Mouse (Mus musculus) embryonic facial prominence, embryonic 12.5 days (tissue): Measurements from ENCODE around the gene Tmie. TPM values are rescaled to one million over a fixed set of nuclear protein-coding genes. Genes with fewer than 3 reads are reported as not detected.
A peak's percentile ranks its signal among the peaks of the same experiment; 100 is the strongest.

Experiments used
- ATAC-seq: fragments of 200-750 bp; cut with Nextera tagmentation; 2 replicates; pipeline ENCODE4 v1.8.0; 2017; ENCODE audit not compliant: insufficient number of reproducible peaks, insufficient read depth, low FRiP score, low TSS enrichment
- H3K27ac ChIP-seq: fragments of 300-500 bp; sonication (generic); 2 replicates; pipeline ENCODE4 v1.5.1; 2016; ENCODE audit warnings: mild to moderate bottlenecking
- H3K27me3 ChIP-seq: fragments of 300-500 bp; sonication (generic); 2 replicates; pipeline ENCODE4 v1.6.1; 2016; ENCODE audit warnings: mild to moderate bottlenecking, moderate library complexity
- H3K36me3 ChIP-seq: fragments of 300-500 bp; sonication (generic); 2 replicates; pipeline ENCODE4 v1.6.1; 2016; ENCODE audit warnings: mild to moderate bottlenecking
- H3K4me1 ChIP-seq: fragments of 300-500 bp; sonication (generic); 2 replicates; pipeline ENCODE4 v1.6.1; 2016
- H3K4me2 ChIP-seq: fragments of 300-500 bp; sonication (generic); replicated peaks from 2 replicates; pipeline ENCODE4 v1.6.1; 2016; ENCODE audit warnings: mild to moderate bottlenecking, moderate library complexity
- H3K4me3 ChIP-seq: fragments of 300-500 bp; sonication (generic); 2 replicates; pipeline ENCODE4 v1.5.1; 2016; ENCODE audit warnings: mild to moderate bottlenecking
- H3K9ac ChIP-seq: fragments of 300-500 bp; sonication (generic); 2 replicates; pipeline ENCODE4 v1.6.1; 2016; ENCODE audit warnings: mild to moderate bottlenecking, moderate library complexity
- H3K9me3 ChIP-seq: fragments of 300-500 bp; sonication (generic); 2 replicates; pipeline ENCODE4 v1.6.1; 2016; ENCODE audit warnings: mild to moderate bottlenecking, moderate library complexity
- WGBS: fragments of 180-500 bp; shearing (Covaris S2); methylation state at CpG from one replicate; pipeline ENCODE4 v1.1.7; 2016; 5-methylcytosine and 5-hydroxymethylcytosine counted together
- polyA plus RNA-seq: library from polyadenylated mRNA; unstranded; fragments of >200 nt; fragmentation: Nextera tagmentation; extraction: Ambion mirVana; gene quantifications from 2 replicates; pipeline ENCODE4 v1.2.1, GENCODE M21; 2016

Tmie gene
- 0.96 and 1.3 TPM in 2 replicates for polyA plus RNA-seq

DNA sequence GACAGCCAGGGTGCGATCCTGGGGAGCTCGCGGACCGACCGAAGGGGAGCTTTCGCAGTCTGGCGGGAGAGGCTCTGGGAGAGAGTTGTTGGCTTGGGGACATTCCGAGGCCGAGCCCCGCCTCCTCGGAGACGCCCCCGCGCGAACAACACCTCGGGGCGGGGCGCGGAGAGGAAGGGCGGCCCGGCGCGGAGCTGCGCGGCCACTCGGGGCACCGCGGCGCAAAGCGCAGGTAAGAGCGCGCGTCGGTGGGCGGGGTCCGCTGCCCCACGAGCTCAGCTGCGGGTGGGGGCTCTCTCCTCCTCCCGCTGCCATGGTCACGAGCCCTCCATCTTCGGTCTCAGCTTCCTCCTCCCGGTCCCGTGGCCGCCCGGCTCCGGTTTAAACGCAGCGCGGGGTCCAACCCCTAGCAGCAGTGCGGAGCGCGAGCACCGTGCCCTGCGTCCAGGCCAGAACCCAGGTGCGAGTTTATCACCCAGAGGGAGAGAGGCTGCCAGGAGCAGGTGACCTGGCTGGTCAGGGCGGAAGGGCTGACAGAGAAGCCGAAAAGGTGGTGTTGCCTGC lies at the start of gene Tmie:
TSS of gene Tmie (minus strand) at position 116 of the 564 bp plus-strand sequence.
- Histone ChIP-seq H3K4me1 (peaks cover 12% of the 10 kb centered on the region), H3K9me3 (no peaks in the 10 kb centered on the region), H3K4me2 (peak within 1 kb of the TSS; percentile 93), H3K36me3 (no peaks in the 10 kb centered on the region), H3K27me3 (peaks cover 50% of the 10 kb centered on the region), H3K9ac (peak within 1 kb of the TSS; percentile 56), H3K4me3 (peak within 1 kb of the TSS; percentile 55), H3K27ac (no peak within 1 kb of the TSS)
- under 1% methylated on average over 40 of the region's 57 CpGs for WGBS
- peak; percentile 57 for ATAC-seq

DNA sequence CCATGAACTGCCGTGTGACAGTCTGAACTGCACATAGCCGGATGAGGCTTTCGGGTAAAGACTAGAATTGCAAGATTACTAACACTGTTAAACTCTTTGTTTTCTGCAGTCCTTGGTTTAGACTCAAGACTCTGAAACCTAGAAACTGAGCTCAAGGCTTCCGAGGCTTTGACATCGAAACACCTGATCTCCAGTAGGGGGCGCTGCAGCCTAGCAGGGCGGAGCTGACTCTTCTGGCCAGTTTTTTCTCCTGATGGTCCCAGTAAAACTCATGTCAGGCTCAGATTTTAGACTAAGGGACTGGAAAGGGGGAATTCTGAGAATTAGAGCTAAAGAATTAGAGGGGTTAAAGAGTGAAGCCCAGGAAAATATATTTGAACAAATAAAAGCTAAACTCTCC lies 42.8 kb upstream of the Tmie start:
- ATAC-seq, result no peak
- H3K9ac ChIP-seq, result no peak overlapping the region
- no peaks in the 10 kb centered on the region for H3K4me1 ChIP-seq
- no peaks in the 10 kb centered on the region for H3K9me3 ChIP-seq
- no peaks in the 10 kb centered on the region for H3K27me3 ChIP-seq
- H3K4me3 ChIP-seq, result no peak overlapping the region
- no peak overlapping the region for H3K4me2 ChIP-seq
- H3K27ac ChIP-seq, result no peak overlapping the region
- WGBS, result 15% methylated on average over 7 of the region's 7 CpGs
- H3K36me3 ChIP-seq, result no peaks in the 10 kb centered on the region

DNA sequence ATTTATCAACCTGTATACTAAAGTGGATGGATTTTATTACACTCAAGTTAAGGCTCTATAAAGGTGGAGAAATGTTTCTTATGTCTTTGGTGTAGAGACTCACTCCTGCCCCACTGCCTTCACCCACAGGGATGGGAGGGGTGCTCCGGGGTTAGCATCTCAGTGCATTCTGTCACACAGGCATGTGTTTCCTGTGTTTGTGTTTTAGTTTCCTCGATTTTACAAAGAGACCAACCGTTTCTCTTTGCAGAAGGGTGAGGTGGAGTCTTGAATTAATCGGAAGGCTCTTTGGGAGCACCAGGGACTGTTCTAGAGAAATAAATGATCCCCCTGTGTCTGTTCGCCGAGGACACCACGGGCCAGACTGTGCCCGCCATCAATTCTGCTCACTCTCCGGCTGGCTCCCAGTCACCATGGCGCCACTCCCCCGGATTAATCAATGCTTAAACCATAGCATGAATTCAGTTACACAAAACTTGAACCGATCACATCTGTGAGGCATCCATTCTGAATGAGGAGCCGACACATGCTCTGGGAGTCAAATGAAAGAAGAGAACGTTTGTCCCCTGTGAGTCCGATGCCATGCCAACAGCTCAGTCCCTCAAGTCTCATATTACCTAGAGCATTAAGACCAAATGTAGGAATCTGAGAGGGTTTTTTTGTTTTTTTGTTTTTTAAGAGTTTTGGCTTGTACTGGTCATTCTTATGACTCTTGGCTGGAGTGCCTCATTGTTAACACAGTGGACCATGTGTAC lies 40.9 kb upstream of the Tmie start:
- Histone ChIP-seq H3K27ac (peak overlapping the region; percentile 20; the same call in 1 of the 2 replicates), H3K9me3 (no peaks in the 10 kb centered on the region), H3K9ac (no peak overlapping the region), H3K4me3 (no peak overlapping the region), H3K4me1 (no peaks in the 10 kb centered on the region), H3K36me3 (no peaks in the 10 kb centered on the region), H3K27me3 (no peaks in the 10 kb centered on the region), H3K4me2 (no peak overlapping the region)
- no peak for ATAC-seq
- WGBS, result 37% methylated on average over 15 of the region's 15 CpGs

DNA sequence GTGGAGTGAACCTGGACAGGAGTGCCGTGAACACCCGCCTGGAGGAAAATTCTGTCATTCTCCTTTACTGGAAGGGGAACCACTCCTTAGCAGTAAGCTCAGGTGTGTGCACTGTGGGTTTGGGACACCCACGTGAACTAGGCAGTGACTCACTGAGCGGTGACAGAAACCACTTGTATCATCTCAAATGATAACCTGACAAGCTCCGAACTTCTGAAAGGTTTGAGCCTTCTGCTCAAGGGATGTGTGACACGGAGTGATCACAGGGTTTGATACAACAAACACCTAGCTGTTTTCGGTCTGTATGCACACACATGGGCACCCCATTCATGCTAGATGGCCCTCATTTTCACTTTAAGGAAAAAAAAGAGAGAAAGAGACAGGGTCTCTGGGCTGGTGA lies 36.9 kb upstream of the Tmie start, which contains the start of gene Fam240a:
TSS of gene Fam240a (minus strand) at position 76 of the 400 bp plus-strand sequence.
- Histone ChIP-seq H3K27ac (no peak within 1 kb of the TSS), H3K4me1 (0 out of 2 replicates have a peak, but pooled peaks cover 4% of the 10 kb centered on the region), H3K27me3 (no peaks in the 10 kb centered on the region), H3K4me3 (no peak within 1 kb of the TSS), H3K36me3 (no peaks in the 10 kb centered on the region), H3K9ac (no peak within 1 kb of the TSS), H3K9me3 (no peaks in the 10 kb centered on the region), H3K4me2 (no peak within 1 kb of the TSS)
- WGBS, result 91% methylated on average over 7 of the region's 7 CpGs
- no peak for ATAC-seq

- no peak overlapping the region for H3K9ac ChIP-seq
- H3K4me2 ChIP-seq, result no peak overlapping the region
- H3K36me3 ChIP-seq, result no peaks in the 10 kb centered on the region
- WGBS, result 70% methylated on average over 8 of the region's 8 CpGs
- ATAC-seq, result no peak
- no peaks in the 10 kb centered on the region for H3K27me3 ChIP-seq
- no peaks in the 10 kb centered on the region for H3K9me3 ChIP-seq
- H3K4me3 ChIP-seq, result no peak overlapping the region
- 0 out of 2 replicates have a peak, but pooled peaks cover 4% of the 10 kb centered on the region for H3K4me1 ChIP-seq
- H3K27ac ChIP-seq, result no peak overlapping the region
These were observed 35.6 kb upstream of the Tmie start for GRCm38 (mm10) chr9:110915466-110915865.

DNA sequence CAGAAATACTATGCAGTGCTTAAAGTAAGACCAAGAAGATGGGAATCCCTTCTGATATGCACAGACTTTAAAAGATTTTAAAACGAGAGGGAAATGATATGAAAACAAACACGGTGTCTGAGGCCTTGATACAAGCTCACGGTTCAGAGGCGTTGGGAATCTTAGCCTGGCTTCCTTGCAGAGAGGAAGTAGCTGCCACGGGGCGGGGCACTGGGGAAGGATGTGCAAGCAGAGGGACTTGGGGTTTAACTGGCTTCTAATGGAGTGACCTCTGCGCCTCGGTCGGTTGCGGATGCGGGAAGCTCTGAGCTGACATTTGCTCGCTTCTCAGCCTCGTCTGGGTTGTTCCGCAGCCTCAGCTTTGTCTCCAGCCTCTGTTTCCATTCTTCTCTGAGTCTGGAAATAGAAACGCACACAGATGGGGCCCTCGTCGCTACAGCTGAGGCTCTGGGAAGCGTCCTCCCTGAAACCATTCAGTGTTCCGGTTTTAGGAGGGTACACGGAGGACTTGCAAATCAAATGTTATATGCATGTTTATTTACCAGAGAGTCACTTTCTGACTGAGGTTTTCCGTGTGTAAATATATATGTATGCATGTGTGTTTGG lies 34.8 kb upstream of the Tmie start:
- H3K36me3 ChIP-seq, result no peaks in the 10 kb centered on the region
- H3K9me3 ChIP-seq, result no peaks in the 10 kb centered on the region
- H3K27me3 ChIP-seq, result no peaks in the 10 kb centered on the region
- H3K4me2 ChIP-seq, result no peak overlapping the region
- H3K27ac ChIP-seq, result no peak overlapping the region
- 0 out of 2 replicates have a peak, but pooled peaks cover 4% of the 10 kb centered on the region for H3K4me1 ChIP-seq
- no peak for ATAC-seq
- 57% methylated on average over 21 of the region's 21 CpGs for WGBS
- H3K4me3 ChIP-seq, result no peak overlapping the region
- no peak overlapping the region for H3K9ac ChIP-seq

DNA sequence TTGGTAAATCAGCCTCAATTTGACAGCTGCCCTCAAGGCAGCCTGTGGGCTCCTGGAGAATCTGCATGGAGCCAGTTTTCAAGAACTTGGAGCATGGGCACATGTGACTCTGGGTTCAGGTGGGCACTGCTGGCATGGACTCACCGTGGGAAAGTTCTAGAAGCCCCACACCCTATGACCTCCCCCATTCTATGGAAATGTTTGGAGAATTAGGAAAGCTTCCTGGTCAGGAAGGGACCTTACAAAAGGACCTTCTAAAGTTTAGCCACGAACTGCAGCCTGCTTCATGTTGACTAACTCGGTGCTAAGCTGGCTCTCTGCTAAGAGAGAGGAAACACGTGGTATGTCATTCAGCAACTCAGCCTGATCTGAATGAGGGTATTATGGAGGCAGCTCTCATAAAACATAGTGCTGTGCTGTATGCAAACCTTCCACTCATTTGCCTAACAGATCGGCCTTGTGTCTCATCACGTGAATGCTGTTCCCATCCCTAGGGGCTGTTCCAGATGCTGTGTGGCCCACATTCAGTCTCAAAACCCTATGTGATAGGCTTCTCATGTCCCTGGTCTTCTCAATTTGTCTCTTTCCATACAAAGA lies 29.6 kb upstream of the Tmie start:
- H3K9ac ChIP-seq, result no peak overlapping the region
- no peak for ATAC-seq
- no peaks in the 10 kb centered on the region for H3K4me1 ChIP-seq

GRCm38 (mm10) chr9:110908631-110909016 lies 28.7 kb upstream of the Tmie start:
- ATAC-seq, result no peak
- Histone ChIP-seq H3K9ac (no peak overlapping the region), H3K36me3 (no peaks in the 10 kb centered on the region), H3K27me3 (no peaks in the 10 kb centered on the region), H3K4me3 (no peak overlapping the region), H3K27ac (no peak overlapping the region), H3K4me1 (no peaks in the 10 kb centered on the region), H3K9me3 (no peaks in the 10 kb centered on the region), H3K4me2 (no peak overlapping the region)
- WGBS, result 88% methylated on average over 3 of the region's 3 CpGs

More for the DNA sequence above, 29.6 kb upstream of the Tmie start:
- H3K4me3 ChIP-seq, result no peak overlapping the region
- no peak overlapping the region for H3K27ac ChIP-seq
- H3K36me3 ChIP-seq, result no peaks in the 10 kb centered on the region
- H3K27me3 ChIP-seq, result no peaks in the 10 kb centered on the region
- no peak overlapping the region for H3K4me2 ChIP-seq
- WGBS, result 75% methylated on average over 6 of the region's 6 CpGs
- no peaks in the 10 kb centered on the region for H3K9me3 ChIP-seq

DNA sequence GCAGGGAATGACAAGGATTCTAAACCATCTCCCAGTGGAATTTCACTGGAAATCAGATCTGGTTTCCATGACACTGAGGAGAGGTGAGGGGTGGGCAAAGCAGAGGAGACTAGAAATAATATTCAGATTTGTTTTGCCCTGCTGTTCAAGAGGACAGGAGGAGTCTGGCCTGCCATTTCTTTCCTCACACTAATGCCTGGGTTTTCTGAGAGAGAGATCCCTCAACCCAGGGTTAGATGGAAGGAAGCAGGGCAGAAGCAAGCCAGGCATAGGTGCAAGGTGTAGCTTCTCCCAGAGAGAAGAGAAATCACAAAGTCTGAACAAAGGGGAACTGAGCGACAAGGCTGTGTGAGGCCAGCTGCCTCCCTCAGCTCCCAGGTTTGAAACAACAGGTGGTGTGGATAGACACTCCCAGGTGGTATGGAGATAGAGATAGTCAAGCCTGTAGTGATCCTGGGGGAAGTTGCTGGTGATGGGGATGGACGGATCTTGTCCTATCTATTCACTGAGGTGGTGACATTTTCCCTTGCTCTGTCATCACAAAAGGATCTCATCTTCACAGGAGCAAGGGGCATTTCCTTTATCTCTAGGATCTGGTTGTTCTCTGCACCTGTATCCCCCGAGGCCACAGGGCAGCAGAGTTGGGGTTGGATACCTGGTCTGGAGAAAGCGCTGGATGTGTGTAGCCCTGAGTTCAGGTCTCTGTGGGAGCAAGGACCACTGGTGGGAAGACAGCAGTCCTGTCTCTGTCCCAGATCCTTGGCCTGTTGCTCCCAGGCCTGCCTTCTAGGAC lies 28.1 kb upstream of the Tmie start:
- H3K4me1 ChIP-seq, result no peaks in the 10 kb centered on the region
- no peak overlapping the region for H3K4me3 ChIP-seq
- H3K4me2 ChIP-seq, result no peak overlapping the region
- H3K27me3 ChIP-seq, result no peaks in the 10 kb centered on the region
- ATAC-seq, result no peak
- H3K9me3 ChIP-seq, result no peaks in the 10 kb centered on the region
- 76% methylated on average over 4 of the region's 4 CpGs for WGBS
- H3K9ac ChIP-seq, result no peak overlapping the region
- H3K36me3 ChIP-seq, result no peaks in the 10 kb centered on the region
- H3K27ac ChIP-seq, result no peak overlapping the region

DNA sequence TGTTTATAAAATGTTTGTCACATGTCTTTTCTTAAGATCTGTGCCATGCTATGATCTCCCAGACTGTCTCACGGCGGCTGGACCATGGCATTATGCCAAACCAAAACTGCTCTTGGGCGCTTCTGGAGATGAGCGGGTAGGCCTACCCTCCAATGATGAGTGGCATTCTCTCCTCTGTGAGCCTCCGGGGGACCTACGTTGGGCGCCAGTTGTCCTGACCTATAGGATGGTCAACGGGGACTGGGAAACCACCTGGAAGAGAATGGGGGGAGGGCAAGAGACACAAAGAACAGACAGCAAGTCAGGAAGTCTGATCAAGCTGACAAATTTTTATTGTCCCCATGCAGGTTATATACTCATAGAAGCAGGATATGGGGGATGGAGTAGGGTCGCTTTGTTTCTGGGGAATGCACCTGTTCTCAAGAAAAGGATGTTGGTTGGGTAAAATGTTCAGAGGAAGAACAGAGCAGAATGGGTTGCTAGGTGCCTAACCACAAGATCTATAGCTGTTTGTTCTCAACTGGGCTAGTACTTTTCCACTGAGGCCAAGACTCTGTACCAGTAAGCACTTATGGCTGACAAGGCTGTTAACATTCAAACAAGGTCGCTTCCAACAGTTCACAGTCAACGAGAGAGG lies 27.4 kb upstream of the Tmie start:
- Histone ChIP-seq H3K9ac (no peak overlapping the region), H3K4me2 (no peak overlapping the region), H3K36me3 (no peaks in the 10 kb centered on the region), H3K4me1 (no peaks in the 10 kb centered on the region), H3K27ac (no peak overlapping the region), H3K27me3 (no peaks in the 10 kb centered on the region), H3K4me3 (no peak overlapping the region), H3K9me3 (no peaks in the 10 kb centered on the region)
- 92% methylated on average over 11 of the region's 11 CpGs for WGBS
- ATAC-seq, result no peak

- no peaks in the 10 kb centered on the region for H3K27me3 ChIP-seq
- no peak overlapping the region for H3K4me2 ChIP-seq
- no peaks in the 10 kb centered on the region for H3K36me3 ChIP-seq
- H3K27ac ChIP-seq, result no peak overlapping the region
- no peaks in the 10 kb centered on the region for H3K9me3 ChIP-seq
- no peak overlapping the region for H3K9ac ChIP-seq
- 79% methylated on average over 4 of the region's 4 CpGs for WGBS
- H3K4me3 ChIP-seq, result no peak overlapping the region
- no peak for ATAC-seq
- H3K4me1 ChIP-seq, result no peaks in the 10 kb centered on the region
These were observed 22.4 kb upstream of the Tmie start for GRCm38 (mm10) chr9:110902271-110902670.
